Mouse (Mus musculus) lung, embryonic 16.5 days (tissue): Measurements from ENCODE around the gene Eif4ebp2. TPM values are rescaled to one million over a fixed set of nuclear protein-coding genes. Genes with fewer than 3 reads are reported as not detected.

Experiments
- ATAC-seq: fragments of 200-750 bp; cut with Nextera tagmentation; 2 replicates; pipeline ENCODE4 v1.8.0; 2017; ENCODE audit warnings: low read depth, mild to moderate bottlenecking, moderate library complexity
- H3K27ac ChIP-seq: fragments of 300-500 bp; sonication (generic); 2 replicates; pipeline ENCODE4 v1.5.1; 2014; ENCODE audit warnings: mild to moderate bottlenecking, control low read depth, low read length
- H3K27me3 ChIP-seq: fragments of 300-500 bp; sonication (generic); 2 replicates; pipeline ENCODE4 v1.6.1; 2014; ENCODE audit warnings: low read depth, low read length, mixed read lengths; ENCODE audit not compliant: control insufficient read depth, insufficient read depth
- H3K36me3 ChIP-seq: fragments of 300-500 bp; sonication (generic); 2 replicates; pipeline ENCODE4 v1.6.1; 2014; ENCODE audit warnings: low read length; ENCODE audit not compliant: control insufficient read depth, insufficient read depth
- H3K4me1 ChIP-seq: fragments of 300-500 bp; sonication (generic); replicated peaks from 2 replicates; pipeline ENCODE4 v1.6.1; 2014; ENCODE audit warnings: low read length, mixed read lengths; ENCODE audit not compliant: control insufficient read depth, insufficient read depth
- H3K4me2 ChIP-seq: fragments of 300-500 bp; sonication (generic); 2 replicates; pipeline ENCODE4 v1.6.1; 2014; ENCODE audit warnings: low read depth, low read length, control low read depth
- H3K4me3 ChIP-seq: fragments of 300-500 bp; sonication (generic); 2 replicates; pipeline ENCODE4 v1.5.1; 2014; ENCODE audit warnings: mild to moderate bottlenecking, low read length, control low read depth
- H3K9ac ChIP-seq: fragments of 300-500 bp; sonication (generic); 2 replicates; pipeline ENCODE4 v1.6.1; 2014; ENCODE audit warnings: low read length, control low read depth
- H3K9me3 ChIP-seq: fragments of 300-500 bp; sonication (generic); 2 replicates; pipeline ENCODE4 v1.6.1; 2016; ENCODE audit warnings: low read length; ENCODE audit not compliant: control insufficient read depth
- WGBS: fragments of 180-500 bp; shearing (Covaris S2); extraction: QIAGEN DNeasy Blood & Tissue Kit; methylation state at CpG from one replicate; pipeline ENCODE4 v1.1.7; 2014; 5-methylcytosine and 5-hydroxymethylcytosine counted together
- polyA plus RNA-seq: library from polyadenylated mRNA; unstranded; fragments of >200 nt; fragmentation: Nextera tagmentation; extraction: Ambion mirVana; gene quantifications from 2 replicates; pipeline ENCODE4 v1.2.1, GENCODE M21; 2015

Gene Eif4ebp2
- polyA plus RNA-seq, 1 experiment from 2014 or later: 58.5 TPM

GRCm38 (mm10) chr10:61385174-61385573, 67.3 kb downstream of the Eif4ebp2 start:
- Histone ChIP-seq H3K36me3 (no peaks in the 10 kb centered on the region), H3K4me1 (peaks cover 48% of the 10 kb centered on the region), H3K27ac (peak overlapping the region; percentile 80), H3K4me3 (no peak overlapping the region), H3K9ac (no peak overlapping the region), H3K4me2 (no peak overlapping the region), H3K9me3 (no peaks in the 10 kb centered on the region), H3K27me3 (no peaks in the 10 kb centered on the region)
- ATAC-seq: peak; percentile 18; the same call in 1 of the 2 replicates
- WGBS: 60% methylated on average over 6 of the region's 6 CpGs

GRCm38 (mm10) chr10:61383715-61384047, 68.8 kb downstream of the Eif4ebp2 start:
- peak overlapping the region; percentile 29 for H3K27ac ChIP-seq
- WGBS: 4% methylated on average over 11 of the region's 11 CpGs
- peaks cover 49% of the 10 kb centered on the region for H3K4me1 ChIP-seq
- peak; percentile 6 for ATAC-seq
- no peaks in the 10 kb centered on the region for H3K27me3 ChIP-seq
- peak overlapping the region; percentile 81 for H3K4me3 ChIP-seq
- H3K4me2 ChIP-seq: peak overlapping the region; percentile 90
- H3K36me3 ChIP-seq: no peaks in the 10 kb centered on the region
- H3K9me3 ChIP-seq: no peaks in the 10 kb centered on the region
- peak overlapping the region; percentile 80 for H3K9ac ChIP-seq

- Histone ChIP-seq H3K9me3 (no peaks in the 10 kb centered on the region), H3K36me3 (no peaks in the 10 kb centered on the region), H3K27me3 (no peaks in the 10 kb centered on the region), H3K4me2 (peak within 1 kb of the TSS; percentile 90), H3K4me3 (peak within 1 kb of the TSS; percentile 81), H3K4me1 (peaks cover 51% of the 10 kb centered on the region), H3K27ac (peak within 1 kb of the TSS; percentile 64), H3K9ac (peak within 1 kb of the TSS; percentile 80)
- ATAC-seq: peak; percentile 82
- WGBS: 0% methylated on average over 46 of the region's 60 CpGs
These were observed 69.3 kb downstream of the Eif4ebp2 start, which contains the start of gene Pald1 for GRCm38 (mm10) chr10:61383021-61383714. Pald1 (minus strand) TSS chr10:61383530.

DNA sequence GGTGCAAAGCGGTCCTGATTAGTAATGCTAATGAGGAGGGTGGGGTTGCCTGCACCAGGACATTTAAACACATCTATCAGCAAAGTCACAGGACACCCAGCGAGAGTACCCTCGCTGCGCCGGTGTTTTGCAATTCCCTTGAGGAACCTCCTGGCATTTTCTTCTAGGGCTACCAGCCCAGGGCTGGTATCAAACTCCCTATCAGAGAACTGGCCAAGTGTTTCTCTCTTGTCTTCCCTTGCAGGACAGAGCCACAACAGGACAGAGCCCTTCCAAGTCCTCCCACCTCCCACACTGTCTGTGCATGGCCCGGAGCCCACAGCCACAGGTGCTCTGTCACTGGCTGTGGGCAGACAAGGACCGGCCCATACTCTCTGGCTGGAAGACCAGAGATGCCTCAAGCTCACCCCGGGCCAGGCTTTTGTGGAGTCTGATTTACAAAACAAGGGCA, 70.2 kb downstream of the Eif4ebp2 start:
- Histone ChIP-seq H3K4me2 (peak overlapping the region; percentile 90), H3K27me3 (no peaks in the 10 kb centered on the region), H3K9me3 (no peaks in the 10 kb centered on the region), H3K9ac (peak overlapping the region; percentile 80), H3K36me3 (no peaks in the 10 kb centered on the region), H3K4me1 (peaks cover 51% of the 10 kb centered on the region), H3K4me3 (peak overlapping the region; percentile 81), H3K27ac (peak overlapping the region; percentile 64)
- no peak for ATAC-seq
- WGBS: 2% methylated on average over 8 of the region's 8 CpGs

DNA sequence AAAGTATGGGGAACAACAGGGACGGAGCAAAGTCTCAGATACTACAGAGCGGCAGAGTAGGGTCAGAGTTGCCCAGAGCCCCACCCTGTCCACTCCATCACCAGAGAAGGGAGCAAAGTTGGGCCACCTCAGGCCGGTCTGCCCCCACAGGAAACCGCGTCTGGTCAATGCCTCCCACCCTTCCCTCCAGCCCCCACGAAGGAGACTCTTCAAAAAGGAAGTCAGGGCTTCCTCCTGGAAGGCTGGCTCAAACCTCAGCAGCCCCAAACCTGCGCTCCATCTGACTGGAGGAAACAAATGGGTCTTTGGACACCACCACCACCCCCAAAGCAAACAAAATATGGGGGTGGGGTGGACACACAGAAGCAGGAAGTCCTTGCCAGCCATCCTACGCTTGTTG, 70.6 kb downstream of the Eif4ebp2 start:
- Histone ChIP-seq H3K9me3 (no peaks in the 10 kb centered on the region), H3K4me1 (peaks cover 50% of the 10 kb centered on the region), H3K36me3 (no peaks in the 10 kb centered on the region), H3K27me3 (no peaks in the 10 kb centered on the region), H3K27ac (peak overlapping the region; percentile 64), H3K9ac (peak overlapping the region; percentile 80), H3K4me2 (peak overlapping the region; percentile 90), H3K4me3 (peak overlapping the region; percentile 81)
- 12% methylated on average over 8 of the region's 8 CpGs for WGBS
- no peak for ATAC-seq

- Histone ChIP-seq H3K27me3 (no peaks in the 10 kb centered on the region), H3K4me2 (peak overlapping the region; percentile 90), H3K27ac (peak overlapping the region; percentile 65), H3K9me3 (no peaks in the 10 kb centered on the region), H3K36me3 (no peaks in the 10 kb centered on the region), H3K4me3 (peak overlapping the region; percentile 81), H3K4me1 (peaks cover 42% of the 10 kb centered on the region), H3K9ac (peak overlapping the region; percentile 52)
- WGBS: 9% methylated on average over 9 of the region's 9 CpGs
- ATAC-seq: peak; percentile 27
These were observed 72.3 kb downstream of the Eif4ebp2 start for GRCm38 (mm10) chr10:61380186-61380585.

DNA sequence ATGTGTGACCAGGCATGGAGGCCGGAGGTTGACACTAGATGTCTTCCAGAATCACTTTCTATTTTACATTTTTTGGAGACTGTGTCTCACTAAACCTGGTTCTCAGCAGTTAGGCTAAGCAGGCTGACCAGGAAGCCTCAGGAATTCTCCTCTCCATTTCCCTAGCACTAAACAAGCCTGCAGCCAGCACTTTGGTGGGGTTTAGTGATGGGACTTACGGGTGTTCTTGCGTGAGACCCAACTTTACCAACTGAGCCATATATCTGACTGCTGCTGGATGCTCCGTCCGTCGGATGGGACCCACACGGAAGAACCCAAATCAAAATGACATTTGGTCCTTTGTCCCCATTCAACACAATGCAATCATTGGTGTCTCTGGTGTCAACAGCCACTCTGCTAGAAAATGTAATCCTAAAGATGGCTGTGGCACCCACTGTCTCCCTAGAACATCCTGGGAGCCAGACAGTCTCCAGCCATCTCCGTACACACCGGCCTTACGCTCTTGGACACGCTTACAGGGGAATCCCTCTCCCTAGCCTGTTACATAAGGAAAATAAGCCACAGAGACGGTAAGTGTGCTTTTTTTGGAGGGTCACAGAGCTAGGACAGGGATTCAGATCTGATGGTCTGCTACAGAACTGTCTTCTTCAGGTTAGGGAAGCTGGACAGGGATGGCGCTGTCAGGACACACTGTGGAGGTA, 73.0 kb downstream of the Eif4ebp2 start:
- no peaks in the 10 kb centered on the region for H3K36me3 ChIP-seq
- no peak for ATAC-seq
- peak overlapping the region; percentile 65 for H3K27ac ChIP-seq
- no peaks in the 10 kb centered on the region for H3K27me3 ChIP-seq
- 84% methylated on average over 13 of the region's 13 CpGs for WGBS
- peak overlapping the region; percentile 90 for H3K4me2 ChIP-seq
- peak overlapping the region; percentile 81; the same call in 1 of the 2 replicates for H3K4me3 ChIP-seq
- peak overlapping the region; percentile 52; the same call in 1 of the 2 replicates for H3K9ac ChIP-seq
- H3K4me1 ChIP-seq: peaks cover 42% of the 10 kb centered on the region
- H3K9me3 ChIP-seq: no peaks in the 10 kb centered on the region

DNA sequence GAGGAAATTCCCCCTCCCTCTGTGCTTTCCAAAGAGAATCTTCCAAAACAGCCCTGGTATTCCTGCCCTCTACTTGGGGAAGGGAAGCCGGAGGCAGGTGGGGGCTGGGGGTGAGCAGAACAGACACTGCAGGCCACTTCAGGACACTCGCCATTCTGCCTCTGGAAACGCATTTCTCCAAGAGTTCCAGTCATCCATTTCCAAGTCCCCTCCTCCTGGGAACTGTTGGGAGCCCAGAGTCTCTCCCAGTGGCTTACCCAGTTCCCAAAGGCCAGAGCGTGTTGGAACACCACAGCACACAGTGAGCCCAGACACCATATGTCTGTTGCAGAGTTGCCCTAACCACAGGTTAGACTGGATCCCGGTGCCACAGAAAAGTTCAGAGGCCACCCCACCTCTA, 73.8 kb downstream of the Eif4ebp2 start:
- no peaks in the 10 kb centered on the region for H3K36me3 ChIP-seq
- H3K4me2 ChIP-seq: no peak overlapping the region
- no peaks in the 10 kb centered on the region for H3K9me3 ChIP-seq
- H3K27me3 ChIP-seq: no peaks in the 10 kb centered on the region
- H3K4me1 ChIP-seq: peaks cover 43% of the 10 kb centered on the region
- no peak overlapping the region for H3K27ac ChIP-seq
- no peak for ATAC-seq
- H3K4me3 ChIP-seq: no peak overlapping the region
- 76% methylated on average over 5 of the region's 5 CpGs for WGBS
- H3K9ac ChIP-seq: no peak overlapping the region
